Mouse (Mus musculus) lung, adult 18-20 months (tissue): ENCODE results near the gene Lyzl4.
"Not testable (repeated sequence)": the region's sequence is repeated elsewhere in the genome, so short reads cannot be mapped to it uniquely, and the experiment has no call there.

Source experiments
- DNase-seq, 2 experiments: peaks; one replicate each; pipeline ENCODE4 v3.0.0; 2022; ENCODE audit warnings: mixed read lengths in 2 of 2

Gene Lyzl4

GRCm38 (mm10) chr9:121600201-121600860 is 41.6 kb downstream of the Lyzl4 start:
- DNase-seq: no peak

GRCm38 (mm10) chr9:121599551-121599950 is 42.3 kb downstream of the Lyzl4 start:
- DNase-seq: no peak

- DNase-seq: no peak
Observed at GRCm38 (mm10) chr9:121598106-121598505, 43.8 kb downstream of the Lyzl4 start.

GRCm38 (mm10) chr9:121594771-121595170 is 47.1 kb downstream of the Lyzl4 start:
- DNase-seq: no peak

GRCm38 (mm10) chr9:121593768-121594167 is 48.1 kb downstream of the Lyzl4 start:
- DNase-seq: not testable (repeated sequence)

- DNase-seq: no peak
Observed at GRCm38 (mm10) chr9:121592948-121593550, 48.8 kb downstream of the Lyzl4 start.

- peak; percentile 22 to 60 for DNase-seq
Observed at GRCm38 (mm10) chr9:121589533-121589932, 52.4 kb downstream of the Lyzl4 start.

GRCm38 (mm10) chr9:121574380-121574779 is 67.5 kb downstream of the Lyzl4 start:
- DNase-seq: no peak

- DNase-seq: no peak
Observed at GRCm38 (mm10) chr9:121568451-121568850, 73.4 kb downstream of the Lyzl4 start.

- no peak for DNase-seq
Observed at GRCm38 (mm10) chr9:121566387-121566786, 75.5 kb downstream of the Lyzl4 start.

- DNase-seq: no peak
Observed at GRCm38 (mm10) chr9:121563276-121563675, 78.6 kb downstream of the Lyzl4 start.

- no peak for DNase-seq
Observed at GRCm38 (mm10) chr9:121560515-121560914, 81.4 kb downstream of the Lyzl4 start.

GRCm38 (mm10) chr9:121558167-121558566 is 83.7 kb downstream of the Lyzl4 start:
- DNase-seq: no peak

GRCm38 (mm10) chr9:121556913-121557312 is 85.0 kb downstream of the Lyzl4 start:
- peak in 1 of 2 experiments; percentile 22 for DNase-seq

- DNase-seq: peak in 1 of 2 experiments; percentile 20
Observed at GRCm38 (mm10) chr9:121555395-121556000, 86.4 kb downstream of the Lyzl4 start.

- DNase-seq: no peak
Observed at GRCm38 (mm10) chr9:121553643-121554042, 88.3 kb downstream of the Lyzl4 start.

- DNase-seq: no peak
Observed at GRCm38 (mm10) chr9:121550327-121550771, 91.5 kb downstream of the Lyzl4 start.

GRCm38 (mm10) chr9:121549444-121549843 is 92.5 kb downstream of the Lyzl4 start:
- DNase-seq: no peak

GRCm38 (mm10) chr9:121549010-121549409 is 92.9 kb downstream of the Lyzl4 start:
- no peak for DNase-seq

GRCm38 (mm10) chr9:121547431-121547830 is 94.5 kb downstream of the Lyzl4 start:
- DNase-seq: no peak

GRCm38 (mm10) chr9:121541530-121541929 is 100.4 kb downstream of the Lyzl4 start:
- no peak for DNase-seq

- DNase-seq: no peak
Observed at GRCm38 (mm10) chr9:121532626-121533025, 109.3 kb downstream of the Lyzl4 start.

- no peak for DNase-seq
Observed at GRCm38 (mm10) chr9:121528605-121529357, 113.1 kb downstream of the Lyzl4 start.
